Mouse (Mus musculus) CD4-positive, CD25-positive, alpha-beta regulatory T cell, adult 4 months (primary cell): Measurements from ENCODE around the gene Ndp. TPM values are rescaled to one million over a fixed set of nuclear protein-coding genes. Genes with fewer than 3 reads are reported as not detected.

Experiments
- ATAC-seq: one replicate; pipeline ENCODE4 v1.8.0; 2017
- polyA plus RNA-seq, 2 experiments: library from polyadenylated mRNA; unstranded; fragments of 100-300 nt; shearing (Covaris generic); gene quantifications; one replicate each; pipeline ENCODE4 v1.2.1; 2017

Gene Ndp
- polyA plus RNA-seq = not detected

GRCm38 (mm10) chrX:16911241-16911873 is at the start of gene Ndp:
Gene Ndp (minus strand): TSS chrX:16911774.
- no peak for ATAC-seq

- ATAC-seq = no peak
Observed at GRCm38 (mm10) chrX:16954767-16955166, 43.2 kb upstream of the Ndp start.

GRCm38 (mm10) chrX:16918006-16918405 is 6.4 kb upstream of the Ndp start:
- no peak for ATAC-seq

- no peak for ATAC-seq
Observed at GRCm38 (mm10) chrX:16913118-16913517, 1.5 kb upstream of the Ndp start.

- ATAC-seq = no peak
Observed at GRCm38 (mm10) chrX:16911911-16912310, 337 bp upstream of the Ndp start.

GRCm38 (mm10) chrX:16910211-16911095 is 1.1 kb downstream of the Ndp start:
- ATAC-seq = no peak

GRCm38 (mm10) chrX:16908652-16909051 is 2.9 kb downstream of the Ndp start:
- no peak for ATAC-seq

GRCm38 (mm10) chrX:16907554-16907953 is 4.0 kb downstream of the Ndp start:
- no peak for ATAC-seq

GRCm38 (mm10) chrX:16894377-16895175 is 17.0 kb downstream of the Ndp start:
- ATAC-seq = no peak

GRCm38 (mm10) chrX:16867640-16868314 is 43.8 kb downstream of the Ndp start:
- no peak for ATAC-seq

GRCm38 (mm10) chrX:16860244-16860643 is 51.3 kb downstream of the Ndp start:
- no peak for ATAC-seq

- ATAC-seq = no peak
Observed at GRCm38 (mm10) chrX:16846034-16846433, 65.5 kb downstream of the Ndp start.

- no peak for ATAC-seq
Observed at GRCm38 (mm10) chrX:16841443-16841842, 70.1 kb downstream of the Ndp start.

GRCm38 (mm10) chrX:16837293-16837692 is 74.3 kb downstream of the Ndp start:
- ATAC-seq = no peak

- no peak for ATAC-seq
Observed at GRCm38 (mm10) chrX:16836488-16837082, 75.0 kb downstream of the Ndp start.

Other genes with a start within 250 kb of the Ndp start
- gene Maob, start 94.4 kb downstream of the Ndp start, polyA plus RNA-seq = not detected